Mouse (Mus musculus) liver, embryonic 13.5 days (tissue): ENCODE data around the gene Macf1. TPM values are rescaled to one million over a fixed set of nuclear protein-coding genes. Genes with fewer than 3 reads are reported as not detected.

Experiments
- ATAC-seq: fragments of 200-750 bp; cut with Nextera tagmentation; 2 replicates; pipeline ENCODE4 v1.8.0; 2017; ENCODE audit warnings: low read depth, mild to moderate bottlenecking, moderate number of reproducible peaks, moderate library complexity
- DNase-seq: peaks from one replicate; pipeline ENCODE4 v3.0.0; 2022
- H3K27ac ChIP-seq: fragments of 300-500 bp; sonication (generic); 2 replicates; pipeline ENCODE4 v1.5.1; 2015; ENCODE audit warnings: moderate library complexity, mild to moderate bottlenecking, inconsistent platforms
- H3K27me3 ChIP-seq: fragments of 300-500 bp; sonication (generic); 2 replicates; pipeline ENCODE4 v1.6.1; 2015; ENCODE audit warnings: mild to moderate bottlenecking, inconsistent platforms
- H3K36me3 ChIP-seq: fragments of 300-500 bp; sonication (generic); 2 replicates; pipeline ENCODE4 v1.6.1; 2015; ENCODE audit warnings: mild to moderate bottlenecking, inconsistent platforms
- H3K4me1 ChIP-seq: fragments of 300-500 bp; sonication (generic); replicated peaks from 2 replicates; pipeline ENCODE4 v1.6.1; 2015; ENCODE audit warnings: inconsistent platforms
- H3K4me2 ChIP-seq: fragments of 300-500 bp; sonication (generic); 2 replicates; pipeline ENCODE4 v1.6.1; 2015; ENCODE audit warnings: inconsistent platforms, mild to moderate bottlenecking, moderate library complexity
- H3K4me3 ChIP-seq: fragments of 300-500 bp; sonication (generic); replicated peaks from 2 replicates; pipeline ENCODE4 v1.5.1; 2015; ENCODE audit warnings: mild to moderate bottlenecking, inconsistent platforms
- H3K9ac ChIP-seq: fragments of 300-500 bp; sonication (generic); 2 replicates; pipeline ENCODE4 v1.6.1; 2015; ENCODE audit warnings: mild to moderate bottlenecking, inconsistent platforms
- H3K9me3 ChIP-seq: fragments of 300-500 bp; sonication (generic); replicated peaks from 2 replicates; pipeline ENCODE4 v1.6.1; 2016; ENCODE audit warnings: inconsistent platforms
- WGBS: fragments of 180-500 bp; shearing (Covaris S2); methylation state at CpG from one replicate; pipeline ENCODE4 v1.1.7; 2015; ENCODE audit not compliant: insufficient replicate concordance; 5-methylcytosine and 5-hydroxymethylcytosine counted together
- polyA plus RNA-seq: library from polyadenylated mRNA; unstranded; fragments of >200 nt; fragmentation: Nextera tagmentation; extraction: Ambion mirVana; gene quantifications from 2 replicates; pipeline ENCODE4 v1.2.1, GENCODE M21; 2015

Macf1 gene
- polyA plus RNA-seq, 1 experiment from 2014 or later, result 9.5 TPM

DNA sequence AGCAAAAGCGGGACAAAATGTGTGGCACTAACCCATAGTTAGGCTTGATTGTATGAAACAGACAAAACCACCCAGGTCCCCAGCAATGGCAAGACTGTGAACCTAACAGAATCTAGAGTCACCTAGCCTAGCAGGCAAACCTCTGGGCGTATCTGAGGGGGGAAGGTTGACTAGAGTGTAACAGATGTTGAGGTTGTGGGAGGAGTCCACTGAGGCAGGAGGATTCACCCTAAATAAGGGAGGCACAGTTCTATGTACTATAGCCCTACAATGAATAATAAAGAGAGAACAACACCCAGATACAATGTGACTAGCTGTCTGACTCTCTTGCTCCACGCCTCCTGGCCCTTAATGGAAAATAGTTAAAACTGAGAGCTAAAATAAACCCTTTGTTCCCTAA lies 7.9 kb upstream of the Macf1 start:
- Histone ChIP-seq H3K4me2 (no peak overlapping the region), H3K27ac (no peak overlapping the region), H3K4me1 (0 out of 2 replicates have a peak, but pooled peaks cover 3% of the 10 kb centered on the region), H3K27me3 (peaks cover 27% of the 10 kb centered on the region), H3K9me3 (no peaks in the 10 kb centered on the region), H3K4me3 (no peak overlapping the region), H3K9ac (no peak overlapping the region), H3K36me3 (no peaks in the 10 kb centered on the region)
- WGBS, result 64% methylated on average over 3 of the region's 3 CpGs
- DNase-seq, result no peak
- ATAC-seq, result no peak

DNA sequence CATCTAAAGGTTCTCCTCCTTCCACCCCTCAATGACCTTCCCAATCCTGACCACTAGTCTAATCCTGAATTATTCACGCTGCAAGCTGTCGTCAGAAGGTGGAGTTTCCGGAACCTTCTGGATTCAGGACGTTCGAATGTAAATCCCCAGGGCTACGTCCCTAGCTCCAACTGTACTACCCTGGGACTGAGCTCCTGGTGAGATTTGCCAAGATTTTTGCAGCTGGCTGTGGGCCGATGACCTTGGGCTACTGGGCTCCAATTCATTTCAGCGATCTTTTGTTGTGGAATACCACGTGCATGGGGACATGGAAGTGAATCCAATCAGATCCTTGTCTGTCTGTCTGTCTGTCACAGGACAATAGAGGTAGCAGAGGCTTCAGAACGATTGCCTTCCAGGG lies 6.2 kb upstream of the Macf1 start:
- H3K4me1 ChIP-seq, result 0 out of 2 replicates have a peak, but pooled peaks cover 12% of the 10 kb centered on the region
- H3K36me3 ChIP-seq, result no peaks in the 10 kb centered on the region
- ATAC-seq (no peak), DNase-seq (no peak)
- no peak overlapping the region for H3K4me3 ChIP-seq
- no peak overlapping the region for H3K27ac ChIP-seq
- H3K4me2 ChIP-seq, result no peak overlapping the region
- peaks cover 45% of the 10 kb centered on the region for H3K27me3 ChIP-seq
- H3K9ac ChIP-seq, result no peak overlapping the region
- H3K9me3 ChIP-seq, result no peaks in the 10 kb centered on the region
- 74% methylated on average over 10 of the region's 10 CpGs for WGBS

DNA sequence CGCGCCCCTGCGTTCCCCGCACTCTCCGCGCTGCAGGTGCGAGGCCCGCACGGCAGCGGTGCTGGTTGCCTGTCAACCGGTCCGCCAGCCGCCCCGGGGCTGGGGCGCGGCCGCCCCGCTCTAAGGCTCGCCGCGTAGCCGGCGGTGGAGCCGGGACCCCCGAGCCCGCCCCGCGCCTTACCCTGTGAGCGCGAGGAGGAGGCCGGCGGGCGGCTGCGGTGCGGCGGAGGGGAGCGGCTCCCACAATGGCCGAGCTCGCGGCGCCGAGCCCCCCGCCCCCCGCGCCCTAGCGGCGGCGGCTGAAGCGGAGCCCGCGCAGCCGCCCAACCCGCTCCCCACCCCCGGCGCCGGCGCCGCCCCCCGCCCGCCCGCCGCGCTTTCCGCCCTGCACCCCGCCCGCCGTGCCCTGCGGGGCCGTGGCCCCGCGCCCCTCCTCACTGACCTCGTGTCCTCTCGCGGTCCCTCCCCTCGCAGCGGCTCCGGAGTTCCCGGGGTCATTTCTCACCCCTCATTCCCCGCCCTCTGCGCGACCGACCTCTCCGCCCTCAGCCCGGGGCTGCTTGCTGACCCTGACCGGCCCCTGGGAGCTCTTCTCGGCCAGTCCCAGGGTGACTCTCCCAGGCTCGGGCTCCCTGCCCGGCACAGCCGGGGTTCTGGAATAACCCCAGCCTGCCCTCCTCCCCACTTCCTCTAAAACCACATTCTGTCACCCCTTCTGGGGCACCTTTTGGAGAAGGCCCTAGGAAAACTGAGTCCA lies 3.0 kb upstream of the Macf1 start:
- Histone ChIP-seq H3K4me1 (0 out of 2 replicates have a peak, but pooled peaks cover 12% of the 10 kb centered on the region), H3K4me2 (peak overlapping the region; percentile 80), H3K36me3 (no peaks in the 10 kb centered on the region), H3K9ac (peak overlapping the region; percentile 62), H3K9me3 (no peaks in the 10 kb centered on the region), H3K27ac (no peak overlapping the region), H3K4me3 (peak overlapping the region; percentile 65), H3K27me3 (peaks cover 65% of the 10 kb centered on the region)
- ATAC-seq (peak; percentile 75), DNase-seq (no peak)
- WGBS, result under 1% methylated on average over 55 of the region's 89 CpGs

DNA sequence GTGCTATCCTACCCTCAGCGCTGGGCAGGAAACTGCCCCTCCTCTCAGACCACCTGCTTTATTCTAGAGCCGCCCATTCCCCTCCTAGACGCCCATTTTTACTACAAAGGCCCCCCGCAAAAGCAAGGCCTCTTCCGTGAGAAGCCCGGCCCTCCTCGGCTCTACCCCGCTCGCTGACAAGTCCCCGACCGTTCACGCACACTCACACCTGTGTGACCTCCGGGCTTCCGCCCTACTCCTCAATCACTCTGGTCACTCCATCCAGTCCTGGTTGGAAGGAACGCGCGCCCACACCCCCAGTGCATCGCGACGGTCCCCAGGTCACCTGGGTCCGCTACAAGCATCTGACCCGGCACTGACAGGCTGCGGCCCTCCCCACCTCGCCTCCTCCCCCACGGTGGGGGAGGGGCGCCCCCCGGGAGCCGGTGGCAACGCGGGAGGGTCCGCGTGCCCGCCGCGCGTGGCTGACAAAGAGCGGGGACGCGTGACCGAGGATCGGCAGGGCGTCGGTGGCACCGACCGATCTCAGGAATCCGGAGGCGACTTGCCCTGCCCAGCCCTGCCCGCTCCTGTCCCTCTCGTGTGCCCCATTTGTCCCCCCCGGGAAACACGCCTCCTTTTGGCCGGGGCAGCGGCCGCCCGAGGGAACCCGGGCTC lies 2.3 kb upstream of the Macf1 start:
- H3K9me3 ChIP-seq, result no peaks in the 10 kb centered on the region
- H3K27ac ChIP-seq, result no peak overlapping the region
- no peaks in the 10 kb centered on the region for H3K36me3 ChIP-seq
- 0 out of 2 replicates have a peak, but pooled peaks cover 12% of the 10 kb centered on the region for H3K4me1 ChIP-seq
- DNase-seq (no peak), ATAC-seq (0 out of 2 replicates have a peak, but pooled peaks have one; percentile 34)
- peaks cover 63% of the 10 kb centered on the region for H3K27me3 ChIP-seq
- WGBS, result 3% methylated on average over 49 of the region's 56 CpGs
- peak overlapping the region; percentile 80 for H3K4me2 ChIP-seq
- H3K9ac ChIP-seq, result peak overlapping the region; percentile 62
- peak overlapping the region; percentile 65 for H3K4me3 ChIP-seq

DNA sequence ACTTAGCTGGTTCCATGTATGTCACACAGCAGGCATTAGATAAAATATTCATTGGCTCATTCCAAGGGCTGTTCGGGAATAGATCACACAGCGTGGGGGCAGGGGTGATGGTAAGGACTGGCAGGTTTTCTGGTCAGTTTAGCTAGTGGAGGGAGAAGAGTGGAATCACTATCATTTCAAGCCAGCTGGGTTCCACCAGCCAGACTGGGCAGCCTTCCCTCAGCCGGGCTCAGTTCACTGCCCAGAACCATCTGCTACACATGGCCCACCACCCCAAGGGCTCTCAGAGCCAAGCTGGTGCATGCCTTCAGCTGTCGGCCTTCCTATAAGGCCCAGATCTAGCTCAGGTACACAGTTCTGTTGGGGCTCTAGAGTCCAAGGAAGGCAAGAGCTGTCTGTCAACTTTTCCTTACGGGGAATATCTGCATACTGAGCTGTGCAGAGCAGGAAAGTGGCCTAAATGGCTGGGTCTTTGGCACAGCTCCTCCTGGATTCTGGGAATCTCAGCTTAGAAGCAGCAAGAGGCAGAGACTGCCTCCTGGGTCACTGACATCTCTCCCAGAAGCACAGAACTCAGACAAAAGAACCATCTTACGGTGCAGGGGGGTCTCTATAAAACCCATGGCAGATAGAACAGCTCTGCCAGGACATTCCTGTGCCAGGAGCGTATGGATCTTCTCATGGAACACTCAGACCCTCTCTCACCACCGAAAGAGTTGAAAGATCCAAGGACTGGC lies 1.5 kb upstream of the Macf1 start:
- no peak for DNase-seq
- Histone ChIP-seq H3K4me2 (no peak overlapping the region), H3K4me1 (0 out of 2 replicates have a peak, but pooled peaks cover 12% of the 10 kb centered on the region)

DNA sequence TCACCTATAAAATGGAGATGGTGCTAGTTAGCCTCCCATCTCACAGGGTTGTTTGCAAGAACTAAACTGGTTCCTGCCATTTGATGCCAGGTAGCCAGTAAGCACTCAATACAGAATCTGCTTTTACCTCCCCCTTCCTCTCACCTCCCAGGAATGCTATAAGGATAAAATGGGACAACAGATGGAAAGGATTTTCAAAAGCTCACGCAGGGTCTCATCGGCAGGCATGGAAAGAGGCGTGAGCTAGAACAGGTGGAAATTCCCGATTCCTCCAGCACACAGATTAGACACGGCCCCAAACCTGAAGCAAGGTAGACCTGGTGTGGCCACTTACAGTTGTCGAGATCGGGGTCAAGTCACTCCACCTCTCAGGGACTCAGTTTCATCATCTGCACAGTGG lies 886 bp upstream of the Macf1 start:
- Histone ChIP-seq H3K9ac (no peak overlapping the region), H3K27me3 (peaks cover 55% of the 10 kb centered on the region), H3K4me1 (0 out of 2 replicates have a peak, but pooled peaks cover 12% of the 10 kb centered on the region), H3K4me2 (no peak overlapping the region), H3K4me3 (no peak overlapping the region), H3K27ac (no peak overlapping the region), H3K9me3 (no peaks in the 10 kb centered on the region), H3K36me3 (no peaks in the 10 kb centered on the region)
- no peak for DNase-seq
- no peak for ATAC-seq
- 69% methylated on average over 7 of the region's 7 CpGs for WGBS

More for the DNA sequence above, 1.5 kb upstream of the Macf1 start:
- no peak for ATAC-seq
- Histone ChIP-seq H3K27ac (no peak overlapping the region), H3K9me3 (no peaks in the 10 kb centered on the region), H3K36me3 (no peaks in the 10 kb centered on the region), H3K9ac (no peak overlapping the region), H3K4me3 (no peak overlapping the region), H3K27me3 (peaks cover 57% of the 10 kb centered on the region)
- WGBS, result 55% methylated on average over 8 of the region's 8 CpGs

DNA sequence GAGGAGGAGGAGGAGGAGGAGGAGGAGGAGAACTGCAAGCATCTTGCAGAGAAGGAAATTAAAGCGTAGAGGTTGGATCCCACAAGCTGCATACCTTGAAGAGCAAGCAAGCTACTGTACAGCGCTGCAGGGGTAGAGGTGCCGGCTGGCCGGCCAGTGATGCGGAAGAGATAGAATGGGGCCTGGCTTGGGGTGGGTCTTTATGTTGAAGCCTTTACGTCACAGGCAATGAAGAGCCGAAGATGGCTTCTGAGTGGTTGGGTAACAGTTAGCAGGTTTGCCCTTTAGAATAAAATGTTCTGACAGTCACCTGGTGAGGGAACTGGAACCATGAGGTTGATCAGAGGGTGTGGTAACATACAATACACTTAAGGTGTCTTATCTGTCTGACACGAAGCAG lies 1.9 kb downstream of the Macf1 start:
- Histone ChIP-seq H3K9me3 (no peaks in the 10 kb centered on the region), H3K4me2 (no peak overlapping the region), H3K4me1 (0 out of 2 replicates have a peak, but pooled peaks cover 9% of the 10 kb centered on the region), H3K4me3 (no peak overlapping the region), H3K36me3 (no peaks in the 10 kb centered on the region), H3K27ac (no peak overlapping the region), H3K9ac (no peak overlapping the region), H3K27me3 (peaks cover 40% of the 10 kb centered on the region)
- ATAC-seq (no peak), DNase-seq (no peak)
- 74% methylated on average over 8 of the region's 8 CpGs for WGBS

DNA sequence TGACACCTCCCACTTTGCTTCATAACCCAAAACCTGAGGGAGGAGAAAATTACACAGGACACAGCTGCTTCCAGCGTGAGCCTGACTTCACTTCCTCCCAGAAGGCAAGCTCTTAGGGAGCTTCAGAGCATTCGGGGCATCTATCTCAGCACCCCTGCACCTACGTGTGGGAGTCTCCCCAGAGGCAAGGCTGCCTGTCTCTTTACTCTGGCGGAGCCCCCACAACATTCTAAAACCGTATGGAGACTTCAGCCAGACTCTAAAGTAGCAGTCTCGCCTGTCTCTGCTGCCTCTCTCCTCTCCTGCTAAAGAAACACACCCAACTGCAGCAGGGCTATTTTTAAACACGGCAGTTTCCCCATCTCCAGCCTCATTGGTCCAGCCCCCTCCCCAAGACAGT lies 3.2 kb downstream of the Macf1 start:
- no peak overlapping the region for H3K4me3 ChIP-seq
- H3K36me3 ChIP-seq, result no peaks in the 10 kb centered on the region
- ATAC-seq (no peak), DNase-seq (no peak)
- H3K9ac ChIP-seq, result no peak overlapping the region
- H3K4me2 ChIP-seq, result no peak overlapping the region
- H3K9me3 ChIP-seq, result no peaks in the 10 kb centered on the region
- 22% methylated on average over 7 of the region's 7 CpGs for WGBS
- no peaks in the 10 kb centered on the region for H3K4me1 ChIP-seq
- peaks cover 32% of the 10 kb centered on the region for H3K27me3 ChIP-seq
- H3K27ac ChIP-seq, result no peak overlapping the region

DNA sequence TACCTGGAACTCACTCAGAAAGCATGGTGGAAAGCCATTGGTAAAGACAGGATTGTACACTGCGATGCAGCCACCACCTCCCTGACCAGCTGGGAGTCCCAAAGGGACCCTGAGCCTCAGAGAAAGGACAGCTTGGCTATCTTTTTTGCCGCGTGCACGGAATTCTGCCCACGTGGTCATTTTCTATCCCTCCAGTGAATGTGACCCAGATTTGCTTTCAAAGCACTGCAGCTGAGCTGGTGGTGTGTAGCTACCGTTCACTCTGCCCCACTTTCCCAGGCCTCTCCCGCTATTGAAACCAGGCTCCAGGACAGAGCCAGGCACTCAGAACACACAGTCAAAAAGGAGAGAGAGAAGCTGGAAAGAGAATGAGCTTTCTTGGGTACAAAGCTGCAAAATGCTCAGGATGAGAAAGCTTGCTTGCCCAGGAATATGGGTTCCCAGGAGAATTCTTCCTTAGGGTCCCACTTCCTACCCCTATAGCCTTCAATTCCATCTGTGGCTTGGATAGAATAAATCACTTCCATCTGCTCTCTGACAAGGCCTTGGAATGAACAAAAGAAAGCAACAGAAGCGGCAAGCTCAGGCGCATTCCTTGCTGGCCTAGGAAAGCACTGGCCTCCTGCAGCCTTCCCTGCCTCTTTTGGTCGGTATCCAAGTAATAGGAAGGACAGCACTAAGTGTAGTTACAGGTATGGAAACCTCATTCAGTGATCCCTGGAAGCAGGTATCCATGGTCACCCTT lies 6.9 kb downstream of the Macf1 start:
- no peak overlapping the region for H3K4me3 ChIP-seq
- no peaks in the 10 kb centered on the region for H3K4me1 ChIP-seq
- ATAC-seq, result no peak
- H3K36me3 ChIP-seq, result no peaks in the 10 kb centered on the region
- H3K9me3 ChIP-seq, result no peaks in the 10 kb centered on the region
- H3K4me2 ChIP-seq, result no peak overlapping the region
- 0 out of 2 replicates have a peak, but pooled peaks cover 6% of the 10 kb centered on the region for H3K27me3 ChIP-seq
- H3K9ac ChIP-seq, result no peak overlapping the region
- no peak for DNase-seq
- WGBS, result 65% methylated on average over 10 of the region's 10 CpGs
- no peak overlapping the region for H3K27ac ChIP-seq

DNA sequence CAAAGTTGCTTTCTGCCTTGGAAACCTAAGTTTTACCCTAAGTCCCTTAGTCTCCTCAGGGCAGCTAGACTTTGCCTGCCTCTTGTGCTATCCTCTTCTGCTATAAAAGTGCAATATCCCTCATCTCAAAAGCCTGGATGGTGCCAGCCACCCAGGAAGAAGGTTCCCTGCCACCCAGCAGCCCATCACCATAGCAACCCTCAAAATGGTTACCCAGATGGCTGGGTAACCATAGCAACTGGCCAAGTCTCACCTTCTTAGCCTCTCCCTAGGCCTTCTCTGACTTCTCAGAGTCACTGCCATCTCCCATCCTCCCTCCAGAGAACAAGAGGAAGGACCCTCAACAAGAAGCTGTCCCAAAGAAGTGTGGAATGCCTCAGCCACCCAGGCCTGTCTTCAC lies 13.6 kb downstream of the Macf1 start:
- peaks cover 19% of the 10 kb centered on the region for H3K4me1 ChIP-seq
- no peaks in the 10 kb centered on the region for H3K36me3 ChIP-seq
- no peak overlapping the region for H3K4me3 ChIP-seq
- DNase-seq (no peak), ATAC-seq (no peak)
- no peak overlapping the region for H3K4me2 ChIP-seq
- H3K9ac ChIP-seq, result no peak overlapping the region
- no peak overlapping the region for H3K27ac ChIP-seq
- H3K9me3 ChIP-seq, result no peaks in the 10 kb centered on the region
- H3K27me3 ChIP-seq, result no peaks in the 10 kb centered on the region

DNA sequence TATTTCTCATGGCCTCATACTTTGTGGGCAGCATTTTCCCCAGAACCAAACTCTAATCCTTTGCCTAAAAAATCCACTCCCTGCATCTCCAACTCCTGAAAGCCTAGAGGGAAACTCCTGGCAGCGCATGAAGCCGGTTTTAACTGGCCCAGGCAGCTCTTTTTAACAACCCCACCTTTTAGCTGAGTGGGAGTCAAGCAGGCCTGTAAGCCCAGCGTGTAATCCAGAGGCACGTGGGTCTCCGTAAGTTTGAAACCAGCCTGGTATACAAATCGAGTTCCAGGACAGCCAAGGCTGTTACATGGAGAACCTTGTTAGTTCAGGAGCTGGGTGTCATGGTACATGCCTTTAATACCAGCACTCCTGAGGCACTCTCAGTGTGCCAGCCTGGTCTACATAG lies 14.5 kb downstream of the Macf1 start:
- H3K9ac ChIP-seq, result no peak overlapping the region
- no peak for ATAC-seq
- WGBS, result 62% methylated on average over 6 of the region's 6 CpGs

More for the DNA sequence above, 14.5 kb downstream of the Macf1 start:
- Histone ChIP-seq H3K9me3 (no peaks in the 10 kb centered on the region), H3K4me3 (no peak overlapping the region), H3K27me3 (no peaks in the 10 kb centered on the region), H3K4me2 (no peak overlapping the region), H3K36me3 (no peaks in the 10 kb centered on the region), H3K27ac (no peak overlapping the region), H3K4me1 (peaks cover 26% of the 10 kb centered on the region)
- no peak for DNase-seq
